Mouse (Mus musculus): ENCODE measurements around the gene B230104I21Rik. TPM values are rescaled to one million over a fixed set of nuclear protein-coding genes. Genes with fewer than 3 reads are reported as not detected.

B230104I21Rik gene
- polyA plus RNA-seq (2014; fragmentation: Nextera tagmentation; extraction: Ambion mirVana): 0.27 TPM in 1 of 2 replicates, not detected in the other

DNA sequence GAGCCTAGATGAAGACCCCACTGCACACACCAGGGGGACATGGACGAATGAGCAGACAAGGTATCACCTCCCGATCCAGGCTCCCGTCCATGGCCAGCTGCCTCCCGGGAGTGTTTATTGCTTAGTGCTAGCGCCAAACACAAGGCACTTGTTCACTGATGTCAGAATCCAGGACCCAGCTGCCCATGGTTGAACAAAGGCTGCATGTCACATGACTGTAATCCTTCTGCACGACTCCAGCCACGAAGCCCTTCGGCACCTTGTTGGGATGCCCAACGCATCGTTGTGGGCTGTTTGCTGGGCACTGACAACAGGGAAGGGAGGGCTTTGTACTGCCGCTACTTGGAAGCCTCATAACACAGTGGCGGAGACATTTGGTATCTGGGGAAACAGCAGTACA, at the start of gene B230104I21Rik:
B230104I21Rik (plus strand) TSS at position 367 of the 400 bp plus-strand sequence.
- DNase-seq (ENCODE audit: low spot score) (no peak), ATAC-seq (ENCODE audit: insufficient read depth, low FRiP score, low TSS enrichment) (peak; percentile 39; the same call in 1 of the 2 replicates)
- Histone ChIP-seq H3K27ac (ENCODE audit: low read depth, low read length) (peak within 1 kb of the TSS; percentile 4), H3K9ac (ENCODE audit: low read length) (peak within 1 kb of the TSS; percentile 2; the same call in 1 of the 2 replicates), H3K4me1 (ENCODE audit: control insufficient read depth, insufficient read depth, low read length) (peaks cover 46% of the 10 kb centered on the region), H3K4me2 (ENCODE audit: low read depth) (peak within 1 kb of the TSS; percentile 18), H3K36me3 (ENCODE audit: control insufficient read depth, insufficient read depth, low read length) (no peaks in the 10 kb centered on the region), H3K4me3 (ENCODE audit: low read depth, low read length) (no peak within 1 kb of the TSS), H3K9me3 (ENCODE audit: control insufficient read depth, low read length) (no peaks in the 10 kb centered on the region), H3K27me3 (ENCODE audit: control insufficient read depth, insufficient read depth, low read length) (0 out of 2 replicates have a peak, but pooled peaks cover 3% of the 10 kb centered on the region)
- 50% methylated on average over 12 of the region's 12 CpGs for WGBS

DNA sequence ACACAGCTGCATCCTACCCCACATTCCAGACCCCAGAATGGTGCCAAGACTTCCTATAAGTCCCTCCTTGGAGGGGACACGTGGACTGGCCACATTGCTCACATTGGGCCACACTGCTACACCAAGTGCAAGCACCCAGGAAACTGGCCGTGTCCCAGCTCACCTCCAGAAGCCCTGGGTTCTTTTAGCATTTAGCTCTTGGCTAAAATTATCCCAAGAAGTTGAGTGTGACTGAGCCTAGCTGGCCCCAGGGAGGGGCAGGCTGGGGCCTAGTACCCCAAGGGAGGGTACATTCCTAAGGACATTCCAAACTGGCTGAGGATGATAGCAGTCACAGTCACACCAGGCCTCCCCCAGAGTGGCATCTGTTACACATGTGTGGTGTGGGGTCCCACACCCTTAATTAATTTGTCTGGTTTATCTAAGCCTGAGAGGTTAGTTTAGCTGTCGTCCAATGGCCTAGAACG, 42.2 kb upstream of the B230104I21Rik start:
- peaks cover 7% of the 10 kb centered on the region for H3K4me1 ChIP-seq (ENCODE audit: control insufficient read depth, insufficient read depth, low read length)
- H3K27ac ChIP-seq (ENCODE audit: low read depth, low read length): no peak overlapping the region
- H3K4me3 ChIP-seq (ENCODE audit: low read depth, low read length): no peak overlapping the region
- no peak overlapping the region for H3K4me2 ChIP-seq (ENCODE audit: low read depth)
- no peak for ATAC-seq (ENCODE audit: insufficient read depth, low FRiP score, low TSS enrichment)
- H3K9ac ChIP-seq (ENCODE audit: low read length): no peak overlapping the region
- no peaks in the 10 kb centered on the region for H3K9me3 ChIP-seq (ENCODE audit: control insufficient read depth, low read length)
- H3K27me3 ChIP-seq (ENCODE audit: control insufficient read depth, insufficient read depth, low read length): peaks cover 3% of the 10 kb centered on the region
- WGBS: 58% methylated on average over 4 of the region's 4 CpGs
- no peaks in the 10 kb centered on the region for H3K36me3 ChIP-seq (ENCODE audit: control insufficient read depth, insufficient read depth, low read length)
- no peak for DNase-seq (ENCODE audit: low spot score)

DNA sequence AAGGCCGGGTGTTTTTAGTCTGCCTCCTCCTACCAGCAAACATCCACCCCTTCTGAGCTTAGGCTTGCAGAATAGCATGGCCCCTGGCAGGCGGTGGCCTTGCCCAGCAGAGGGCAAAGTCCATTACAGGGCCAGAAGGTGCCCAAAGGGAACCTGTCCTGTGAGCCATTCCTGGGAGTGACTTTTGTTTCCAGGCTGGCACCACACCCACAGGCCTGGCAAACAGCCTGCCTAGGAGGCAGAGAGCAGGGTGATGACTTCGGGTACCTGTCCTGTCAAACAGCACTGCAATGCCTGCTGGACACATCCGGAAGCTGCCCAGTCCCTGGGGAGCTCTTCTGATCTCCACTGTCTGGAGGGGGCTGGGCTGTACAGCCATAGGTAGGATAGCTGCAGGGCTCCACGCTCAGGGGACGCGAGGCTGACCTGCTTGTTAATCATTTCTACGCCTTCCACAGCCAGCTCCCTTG, 41.6 kb upstream of the B230104I21Rik start:
- ATAC-seq (ENCODE audit: insufficient read depth, low FRiP score, low TSS enrichment) (no peak), DNase-seq (ENCODE audit: low spot score) (no peak)
- H3K4me2 ChIP-seq (ENCODE audit: low read depth): no peak overlapping the region
- H3K36me3 ChIP-seq (ENCODE audit: control insufficient read depth, insufficient read depth, low read length): no peaks in the 10 kb centered on the region
- H3K27me3 ChIP-seq (ENCODE audit: control insufficient read depth, insufficient read depth, low read length): peaks cover 8% of the 10 kb centered on the region
- no peak overlapping the region; the same call in 1 of the 2 replicates for H3K9ac ChIP-seq (ENCODE audit: low read length)
- peaks cover 7% of the 10 kb centered on the region for H3K4me1 ChIP-seq (ENCODE audit: control insufficient read depth, insufficient read depth, low read length)
- no peaks in the 10 kb centered on the region for H3K9me3 ChIP-seq (ENCODE audit: control insufficient read depth, low read length)
- H3K4me3 ChIP-seq (ENCODE audit: low read depth, low read length): no peak overlapping the region
- no peak overlapping the region for H3K27ac ChIP-seq (ENCODE audit: low read depth, low read length)
- WGBS: 37% methylated on average over 8 of the region's 8 CpGs

DNA sequence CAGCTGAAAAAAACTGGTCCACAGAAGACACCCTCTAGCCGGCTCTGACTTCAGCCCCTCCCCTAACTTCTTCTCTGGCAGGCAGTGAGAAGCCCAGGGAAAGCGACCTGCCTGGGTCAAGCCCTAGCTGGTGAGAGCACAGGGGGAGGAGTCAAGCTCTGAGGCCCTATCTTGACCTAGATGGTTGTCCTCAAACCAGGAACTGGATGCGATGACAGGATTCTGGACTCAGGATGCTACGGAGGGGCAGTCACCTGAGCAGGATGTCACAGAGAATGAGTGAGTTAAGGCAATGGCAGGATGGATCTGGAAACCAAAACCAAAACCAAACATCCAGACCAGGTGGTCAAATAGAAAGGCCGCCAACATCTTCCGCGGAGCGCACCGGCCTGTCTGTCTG, 38.2 kb upstream of the B230104I21Rik start:
- ATAC-seq (ENCODE audit: insufficient read depth, low FRiP score, low TSS enrichment) (no peak), DNase-seq (ENCODE audit: low spot score) (no peak)
- Histone ChIP-seq H3K4me3 (ENCODE audit: low read depth, low read length) (no peak overlapping the region), H3K9me3 (ENCODE audit: control insufficient read depth, low read length) (no peaks in the 10 kb centered on the region), H3K36me3 (ENCODE audit: control insufficient read depth, insufficient read depth, low read length) (no peaks in the 10 kb centered on the region), H3K9ac (ENCODE audit: low read length) (no peak overlapping the region), H3K4me2 (ENCODE audit: low read depth) (no peak overlapping the region), H3K4me1 (ENCODE audit: control insufficient read depth, insufficient read depth, low read length) (peaks cover 11% of the 10 kb centered on the region), H3K27ac (ENCODE audit: low read depth, low read length) (no peak overlapping the region), H3K27me3 (ENCODE audit: control insufficient read depth, insufficient read depth, low read length) (peaks cover 28% of the 10 kb centered on the region)
- 34% methylated on average over 9 of the region's 9 CpGs for WGBS

DNA sequence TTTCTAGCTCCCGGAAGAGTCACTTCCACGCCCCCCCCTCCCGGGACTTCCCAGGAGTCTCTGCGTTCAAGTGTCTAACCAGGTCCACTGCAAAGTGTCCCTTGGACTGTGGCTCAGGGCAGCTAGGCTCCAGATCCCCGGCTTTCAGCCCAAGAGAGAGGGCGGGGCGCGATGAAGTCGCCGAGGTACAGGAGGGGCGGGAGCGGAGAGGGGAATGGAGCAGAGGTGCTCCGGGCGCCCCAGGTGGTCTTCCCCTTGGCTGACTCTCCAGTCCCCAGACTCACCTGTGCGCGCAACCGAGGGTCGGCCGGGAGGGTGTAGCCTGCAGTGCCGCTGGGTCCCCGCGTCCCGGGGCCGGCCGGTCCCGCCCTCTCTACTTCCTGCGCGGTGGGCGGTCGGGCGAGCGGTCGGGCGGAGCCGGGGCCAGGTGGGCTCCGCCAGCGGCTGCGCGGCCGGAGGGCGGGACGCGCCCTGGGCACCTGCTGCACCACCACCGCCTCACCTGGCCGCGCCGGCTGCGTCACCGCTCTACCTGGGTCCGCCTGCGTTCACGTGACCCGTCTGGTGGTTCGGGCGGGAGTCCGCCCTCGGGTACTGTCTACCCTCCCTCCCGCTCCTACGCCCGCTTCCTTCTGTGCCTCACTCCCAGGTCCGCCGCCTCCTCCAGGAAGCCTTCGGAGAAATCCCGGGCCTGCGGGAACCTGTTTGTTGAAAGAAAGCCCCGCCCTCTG, 36.2 kb upstream of the B230104I21Rik start:
- Histone ChIP-seq H3K27me3 (ENCODE audit: control insufficient read depth, insufficient read depth, low read length) (peaks cover 28% of the 10 kb centered on the region), H3K4me2 (ENCODE audit: low read depth) (peak overlapping the region; percentile 68), H3K4me1 (ENCODE audit: control insufficient read depth, insufficient read depth, low read length) (peaks cover 4% of the 10 kb centered on the region; the same call in 1 of the 2 replicates), H3K36me3 (ENCODE audit: control insufficient read depth, insufficient read depth, low read length) (no peaks in the 10 kb centered on the region), H3K27ac (ENCODE audit: low read depth, low read length) (no peak overlapping the region), H3K9me3 (ENCODE audit: control insufficient read depth, low read length) (no peaks in the 10 kb centered on the region), H3K4me3 (ENCODE audit: low read depth, low read length) (peak overlapping the region; percentile 36), H3K9ac (ENCODE audit: low read length) (no peak overlapping the region)
- ATAC-seq (ENCODE audit: insufficient read depth, low FRiP score, low TSS enrichment) (no peak), DNase-seq (ENCODE audit: low spot score) (no peak)
- 1% methylated on average over 63 of the region's 66 CpGs for WGBS

DNA sequence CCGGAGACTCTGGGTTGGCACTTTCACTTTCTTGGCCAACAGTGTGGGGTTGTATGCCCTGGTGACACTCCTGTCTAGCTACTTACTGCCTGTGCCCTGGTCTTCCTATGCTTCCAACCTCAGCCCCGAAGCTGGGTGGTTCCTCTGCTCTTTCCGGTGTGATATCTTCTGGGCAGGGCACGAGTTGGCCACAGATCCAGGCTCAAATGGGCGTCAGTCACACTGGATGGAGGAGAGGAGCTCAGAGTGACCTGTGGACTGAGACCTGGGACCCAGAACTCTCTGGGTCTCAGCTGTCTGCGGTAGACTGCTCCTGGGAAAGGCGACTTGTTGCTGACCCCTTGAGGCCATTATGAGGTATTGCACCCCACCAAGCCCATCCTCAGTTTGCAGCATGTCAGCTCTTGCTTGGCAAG, 34.5 kb upstream of the B230104I21Rik start, which contains the start of gene Arhgef16:
Arhgef16 (minus strand) TSS at position 211 of the 416 bp plus-strand sequence.
- H3K27me3 ChIP-seq (ENCODE audit: control insufficient read depth, insufficient read depth, low read length): peaks cover 28% of the 10 kb centered on the region
- 26% methylated on average over 7 of the region's 7 CpGs for WGBS
- no peak within 1 kb of the TSS for H3K27ac ChIP-seq (ENCODE audit: low read depth, low read length)
- H3K9ac ChIP-seq (ENCODE audit: low read length): no peak within 1 kb of the TSS
- no peaks in the 10 kb centered on the region for H3K9me3 ChIP-seq (ENCODE audit: control insufficient read depth, low read length)
- H3K4me2 ChIP-seq (ENCODE audit: low read depth): no peak within 1 kb of the TSS
- peak; percentile 69 for DNase-seq (ENCODE audit: low spot score)
- ATAC-seq (ENCODE audit: insufficient read depth, low FRiP score, low TSS enrichment): peak; percentile 68
- H3K4me3 ChIP-seq (ENCODE audit: low read depth, low read length): no peak within 1 kb of the TSS
- peaks cover 4% of the 10 kb centered on the region; the same call in 1 of the 2 replicates for H3K4me1 ChIP-seq (ENCODE audit: control insufficient read depth, insufficient read depth, low read length)
- no peaks in the 10 kb centered on the region for H3K36me3 ChIP-seq (ENCODE audit: control insufficient read depth, insufficient read depth, low read length)

DNA sequence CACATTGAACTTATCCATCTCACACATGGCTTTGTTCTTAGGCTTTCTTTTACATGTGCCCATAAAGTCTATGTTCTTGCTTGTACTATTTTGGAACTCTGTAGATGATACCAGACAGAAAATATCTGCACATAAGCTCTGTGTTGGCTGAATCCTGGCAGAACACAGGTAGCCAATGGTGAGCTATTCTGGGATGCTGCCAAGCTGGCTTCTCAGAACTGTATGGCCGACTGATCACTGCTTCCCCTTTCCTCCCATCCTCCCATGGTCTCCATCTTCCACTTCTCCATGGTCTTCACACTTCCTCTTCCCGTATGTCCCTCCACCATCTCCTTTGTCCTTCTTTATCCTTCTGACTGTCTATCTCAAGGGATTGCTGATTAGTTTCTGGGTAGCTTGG, 26.8 kb upstream of the B230104I21Rik start:
- ATAC-seq (ENCODE audit: insufficient read depth, low FRiP score, low TSS enrichment) (no peak), DNase-seq (ENCODE audit: low spot score) (no peak)
- no peak overlapping the region for H3K9ac ChIP-seq (ENCODE audit: low read length)

DNA sequence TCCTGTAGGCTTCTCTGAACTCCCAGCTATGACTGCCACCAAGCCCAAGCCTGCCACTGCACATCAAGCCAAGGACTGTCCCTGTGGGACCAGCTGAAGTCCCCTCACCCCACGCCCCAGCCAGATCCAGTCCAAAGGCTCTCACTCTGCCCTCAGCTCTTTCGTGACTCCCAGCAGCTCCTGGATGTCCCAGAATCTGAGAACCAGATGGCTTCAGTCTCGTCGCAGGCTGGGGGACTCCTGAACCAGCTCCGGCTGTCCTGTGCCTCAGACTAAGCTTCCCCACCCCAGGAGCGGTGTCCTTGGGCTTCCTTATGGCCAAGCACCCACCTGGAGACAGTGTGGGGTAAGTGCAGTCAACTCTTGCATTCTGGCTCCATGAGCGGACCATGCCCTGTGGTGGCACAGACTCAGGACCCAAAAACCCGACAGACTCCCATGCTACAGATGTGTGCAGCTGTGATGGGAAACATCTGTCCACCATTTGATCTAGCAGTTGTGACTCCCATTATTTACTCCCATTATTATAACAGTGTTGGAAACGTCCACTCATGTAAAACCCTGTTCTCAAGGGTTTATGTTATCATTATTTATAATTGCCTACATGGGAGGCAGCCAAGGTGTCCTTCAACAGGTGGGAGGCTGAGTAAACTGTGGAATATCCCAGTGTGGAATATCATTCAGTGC, 25.2 kb upstream of the B230104I21Rik start:
- Histone ChIP-seq H3K4me2 (ENCODE audit: low read depth) (no peak overlapping the region), H3K4me1 (ENCODE audit: control insufficient read depth, insufficient read depth, low read length) (no peaks in the 10 kb centered on the region), H3K9ac (ENCODE audit: low read length) (no peak overlapping the region), H3K27ac (ENCODE audit: low read depth, low read length) (no peak overlapping the region), H3K9me3 (ENCODE audit: control insufficient read depth, low read length) (no peaks in the 10 kb centered on the region), H3K36me3 (ENCODE audit: control insufficient read depth, insufficient read depth, low read length) (no peaks in the 10 kb centered on the region), H3K27me3 (ENCODE audit: control insufficient read depth, insufficient read depth, low read length) (no peaks in the 10 kb centered on the region), H3K4me3 (ENCODE audit: low read depth, low read length) (no peak overlapping the region)
- WGBS: 77% methylated on average over 9 of the region's 9 CpGs
- DNase-seq (ENCODE audit: low spot score) (no peak), ATAC-seq (ENCODE audit: insufficient read depth, low FRiP score, low TSS enrichment) (no peak)

More for the DNA sequence above, 26.8 kb upstream of the B230104I21Rik start:
- H3K27ac ChIP-seq (ENCODE audit: low read depth, low read length): no peak overlapping the region
- H3K4me3 ChIP-seq (ENCODE audit: low read depth, low read length): no peak overlapping the region
- H3K9me3 ChIP-seq (ENCODE audit: control insufficient read depth, low read length): no peaks in the 10 kb centered on the region
- H3K36me3 ChIP-seq (ENCODE audit: control insufficient read depth, insufficient read depth, low read length): no peaks in the 10 kb centered on the region
- H3K4me2 ChIP-seq (ENCODE audit: low read depth): no peak overlapping the region
- H3K27me3 ChIP-seq (ENCODE audit: control insufficient read depth, insufficient read depth, low read length): no peaks in the 10 kb centered on the region
- no peaks in the 10 kb centered on the region for H3K4me1 ChIP-seq (ENCODE audit: control insufficient read depth, insufficient read depth, low read length)
- 92% methylated on average over 2 of the region's 2 CpGs for WGBS

Measured in neural tube, embryonic 11.5 days (tissue).